Mouse (Mus musculus) CH12.LX (cell line): ENCODE measurements at regions not wholly inside any gene's neighbourhood (a gene's known extent, or its start where the extent isn't known, plus 50 kb on each side); places are given as distances from the start of the nearest gene placed in this dataset.

Experiments
- DNase-seq: peaks from one replicate; pipeline ENCODE4 v3.0.0-alpha.2; 2013; ENCODE audit errors: extremely low read depth
- H3K27ac ChIP-seq: 2 replicates; pipeline ENCODE4 v1.5.1; 2012; ENCODE audit warnings: low read depth, mild to moderate bottlenecking, control low read depth, moderate library complexity; ENCODE audit not compliant: insufficient read depth
- H3K27me3 ChIP-seq: replicated peaks from 2 replicates; pipeline ENCODE3; 2012; ENCODE audit warnings: inconsistent platforms
- H3K36me3 ChIP-seq, 2 experiments: replicated peaks in 1 of 2; 2 replicates each; pipeline versions ENCODE3 to v1.6.1; 2012; ENCODE audit warnings: inconsistent platforms in 1 of 2, low read length in 1 of 2, mild to moderate bottlenecking in 1 of 2, mixed read lengths in 1 of 2, moderate library complexity in 1 of 2; ENCODE audit not compliant: control insufficient read depth in 1 of 2, insufficient read depth in 1 of 2
- H3K4me1 ChIP-seq, 2 experiments: 2 replicates each; pipeline ENCODE4 v1.6.1; 2012; ENCODE audit warnings: inconsistent platforms in 1 of 2, moderate library complexity in 1 of 2; ENCODE audit not compliant: insufficient read depth in 2 of 2, control insufficient read depth in 1 of 2
- H3K4me2 ChIP-seq: 2 replicates; pipeline ENCODE4 v1.6.1; 2012; ENCODE audit warnings: low read depth, mild to moderate bottlenecking, control low read depth; ENCODE audit not compliant: poor library complexity, insufficient read depth, severe bottlenecking
- H3K4me3 ChIP-seq, 3 experiments: fragments of 150-350 bp in 1 of 3; sonication (generic) in 1 of 3; replicated peaks in 1 of 3; 2 replicates each; pipeline versions ENCODE3 to v1.5.1; 2011 to 2012; ENCODE audit warnings: low read depth in 2 of 3, low read length in 2 of 3, mild to moderate bottlenecking in 2 of 3, moderate library complexity in 2 of 3, control low read depth in 1 of 3, improper control_type of control experiment in 1 of 3, inconsistent platforms in 1 of 3, mixed read lengths in 1 of 3; ENCODE audit not compliant: poor library complexity in 1 of 3
- H3K79me2 ChIP-seq: replicated peaks from 2 replicates; pipeline ENCODE4 v1.6.1; 2012; ENCODE audit warnings: mild to moderate bottlenecking, moderate library complexity; ENCODE audit not compliant: control insufficient read depth, poor library complexity, insufficient read depth, severe bottlenecking; ENCODE audit errors: extremely low read depth
- H3K9ac ChIP-seq: 2 replicates; pipeline ENCODE4 v1.6.1; 2012; ENCODE audit warnings: low read depth, mild to moderate bottlenecking, control low read depth, moderate library complexity; ENCODE audit not compliant: insufficient read depth
- H3K9me3 ChIP-seq: replicated peaks from 2 replicates; pipeline ENCODE3; 2012; ENCODE audit warnings: low read length, inconsistent platforms, mixed read lengths
- CHD2 ChIP-seq: IDR thresholded peaks from 2 replicates; pipeline ENCODE4 v1.6.1; 2011; ENCODE audit warnings: low read length, improper control_type of control experiment
- CTCF ChIP-seq, 2 experiments: IDR thresholded peaks in 1 of 2; conservative IDR thresholded peaks in 1 of 2; 2 replicates each; pipeline ENCODE4 v1.5.1; 2011 to 2012; ENCODE audit warnings: low read depth in 2 of 2, low read length in 2 of 2, improper control_type of control experiment in 1 of 2, inconsistent platforms in 1 of 2, mild to moderate bottlenecking in 1 of 2, moderate library complexity in 1 of 2
- ELF1 ChIP-seq: IDR thresholded peaks from 2 replicates; pipeline ENCODE4 v1.6.1; 2014; ENCODE audit warnings: low read depth, mild to moderate bottlenecking, inconsistent platforms, low read length, improper control_type of control experiment
- EP300 ChIP-seq: IDR thresholded peaks from 2 replicates; pipeline ENCODE4 v1.6.1; 2011; ENCODE audit warnings: low read length, improper control_type of control experiment
- ETS1 ChIP-seq: conservative IDR thresholded peaks from 2 replicates; pipeline ENCODE4 v1.6.1; 2012; ENCODE audit warnings: low read depth, mild to moderate bottlenecking, inconsistent platforms, low read length, improper control_type of control experiment, moderate library complexity
- GABPA ChIP-seq: IDR thresholded peaks from 2 replicates; pipeline ENCODE4 v1.6.1; 2012; ENCODE audit warnings: low read depth, low read length, improper control_type of control experiment, inconsistent platforms; ENCODE audit not compliant: insufficient replicate concordance
- HCFC1 ChIP-seq: IDR thresholded peaks from 2 replicates; pipeline ENCODE4 v1.6.1; 2012; ENCODE audit warnings: low read depth, mild to moderate bottlenecking, inconsistent platforms, low read length, improper control_type of control experiment
- IRF4 ChIP-seq: IDR thresholded peaks from 2 replicates; pipeline ENCODE4 v1.6.1; 2014; ENCODE audit warnings: low read depth, mild to moderate bottlenecking, inconsistent platforms, low read length, improper control_type of control experiment
- JUN ChIP-seq: IDR thresholded peaks from 2 replicates; pipeline ENCODE4 v1.6.1; 2011; ENCODE audit warnings: low read depth, mild to moderate bottlenecking, low read length, improper control_type of control experiment, moderate library complexity; ENCODE audit not compliant: insufficient read depth
- JUND ChIP-seq: conservative IDR thresholded peaks from 2 replicates; pipeline ENCODE4 v1.6.1; 2011; ENCODE audit warnings: low read depth, low read length, improper control_type of control experiment
- KAT2A ChIP-seq: IDR thresholded peaks from 2 replicates; pipeline ENCODE4 v1.6.1; 2012; ENCODE audit warnings: low read length, improper control_type of control experiment, inconsistent platforms; ENCODE audit not compliant: insufficient replicate concordance
- MAFK ChIP-seq: IDR thresholded peaks from 2 replicates; pipeline ENCODE4 v1.6.1; 2011; ENCODE audit warnings: low read length, improper control_type of control experiment; ENCODE audit not compliant: insufficient replicate concordance
- MAX ChIP-seq: IDR thresholded peaks from 2 replicates; pipeline ENCODE4 v1.6.1; 2011; ENCODE audit warnings: low read length, improper control_type of control experiment
- MEF2A ChIP-seq: IDR thresholded peaks from 2 replicates; pipeline ENCODE4 v1.6.1; 2014; ENCODE audit warnings: low read depth, mild to moderate bottlenecking, inconsistent platforms, low read length, improper control_type of control experiment, borderline replicate concordance
- MXI1 ChIP-seq: IDR thresholded peaks from 2 replicates; pipeline ENCODE4 v1.6.1; 2011; ENCODE audit warnings: mild to moderate bottlenecking, low read depth, low read length, improper control_type of control experiment
- NELFE ChIP-seq: IDR thresholded peaks from 2 replicates; pipeline ENCODE4 v1.6.1; 2011; ENCODE audit warnings: low read depth, low read length, improper control_type of control experiment
- PAX5 ChIP-seq: IDR thresholded peaks from 2 replicates; pipeline ENCODE4 v1.6.1; 2012; ENCODE audit warnings: low read length, inconsistent platforms, mixed read lengths
- POLR2A ChIP-seq: IDR thresholded peaks from 2 replicates; pipeline ENCODE4 v1.6.1; 2011; ENCODE audit warnings: low read depth, mild to moderate bottlenecking, improper control_type of control experiment, low read length
- POLR2AphosphoS2 ChIP-seq: IDR thresholded peaks from 2 replicates; pipeline ENCODE4 v1.6.1; 2011; ENCODE audit warnings: low read depth, low read length, improper control_type of control experiment
- RAD21 ChIP-seq: IDR thresholded peaks from 2 replicates; pipeline ENCODE4 v1.6.1; 2011; ENCODE audit warnings: low read depth, mild to moderate bottlenecking, low read length, improper control_type of control experiment, moderate library complexity
- RCOR1 ChIP-seq: conservative IDR thresholded peaks from 2 replicates; pipeline ENCODE4 v1.6.1; 2012; ENCODE audit warnings: low read depth, mild to moderate bottlenecking, inconsistent platforms, low read length, improper control_type of control experiment
- SMC3 ChIP-seq: IDR thresholded peaks from 2 replicates; pipeline ENCODE4 v1.6.1; 2011; ENCODE audit warnings: low read depth, low read length, improper control_type of control experiment
- TBP ChIP-seq: conservative IDR thresholded peaks from 2 replicates; pipeline ENCODE4 v1.6.1; 2011; ENCODE audit warnings: low read depth, low read length, improper control_type of control experiment
- USF1 ChIP-seq: IDR thresholded peaks from 2 replicates; pipeline ENCODE4 v1.6.1; 2014; ENCODE audit warnings: low read depth, mild to moderate bottlenecking, inconsistent platforms, low read length, improper control_type of control experiment
- USF2 ChIP-seq: conservative IDR thresholded peaks from 2 replicates; pipeline ENCODE4 v1.6.1; 2011; ENCODE audit warnings: low read depth, low read length, improper control_type of control experiment
- ZC3H11A ChIP-seq: IDR thresholded peaks from 2 replicates; pipeline ENCODE4 v1.6.1; 2012; ENCODE audit warnings: low read depth, mild to moderate bottlenecking, inconsistent platforms, low read length, improper control_type of control experiment
- ZKSCAN1 ChIP-seq: IDR thresholded peaks from 2 replicates; pipeline ENCODE4 v1.6.1; 2012; ENCODE audit warnings: low read depth, inconsistent platforms, low read length, improper control_type of control experiment, borderline replicate concordance
- ZMIZ1 ChIP-seq: IDR thresholded peaks from 2 replicates; pipeline ENCODE4 v1.6.1; 2012; ENCODE audit warnings: low read depth, mild to moderate bottlenecking, inconsistent platforms, low read length, improper control_type of control experiment
- ZNF384 ChIP-seq: IDR thresholded peaks from 2 replicates; pipeline ENCODE4 v1.6.1; 2012; ENCODE audit warnings: low read depth, low read length, improper control_type of control experiment, inconsistent platforms
- dilution Hi-C: fragments of 300-500 bp; cut with MboI; formaldehyde crosslinking; loops from 2 replicates; pipeline ENCODE4 v1.14.3; 2020; ENCODE audit warnings: low sequenced_read_pairs; ENCODE audit not compliant: extremely low pct_unique_long_range_greater_than_20kb, extremely low pct_ligation_motif_present
- in situ Hi-C: fragments of 300-500 bp; cut with MboI; formaldehyde crosslinking; loops from 3 replicates; pipeline ENCODE4 v1.14.3; 2019; ENCODE audit warnings: low sequenced_read_pairs, low pct_ligation_motif_present, low pct_unique_long_range_greater_than_20kb, mixed read lengths

DNA sequence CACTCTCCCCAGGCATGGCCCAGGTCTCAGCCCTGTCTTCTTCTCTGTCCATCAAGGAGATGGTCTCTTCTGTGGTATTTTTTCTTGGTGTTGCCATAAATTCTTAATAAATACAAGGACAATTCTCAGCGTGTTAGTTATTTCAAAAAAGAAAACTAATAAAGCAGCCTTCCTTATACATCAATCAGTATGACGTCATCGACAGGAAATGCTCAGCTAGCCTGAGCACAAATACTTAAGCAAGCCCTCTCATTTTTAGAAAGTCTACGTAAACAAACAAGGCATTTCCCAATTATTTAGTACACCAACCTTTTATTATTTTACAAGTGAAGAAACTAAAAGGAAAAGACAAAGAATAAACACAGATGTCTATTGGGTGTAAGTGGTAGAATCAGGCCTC, 218.6 kb upstream of the Smim15 start:
- TF ChIP-seq USF2 (no peak), NELFE (no peak), CTCF (conservative IDR thresholded peaks at IDR 0.05 in 1 of 2, IDR thresholded peaks at IDR 0.05 in 1 of 2; ENCODE audit: low read depth in 2 of 2, low read length in 2 of 2) (no peak), ZKSCAN1 (no peak), MXI1 (no peak), ETS1 (no peak), RAD21 (no peak), POLR2AphosphoS2 (no peak), ZMIZ1 (no peak), IRF4 (no peak), ZC3H11A (no peak), GABPA (no peak), KAT2A (no peak), ZNF384 (no peak), SMC3 (no peak), TBP (no peak), EP300 (no peak)
- no peak overlapping the region for H3K4me3 ChIP-seq
- no peaks in the 10 kb centered on the region for H3K36me3 ChIP-seq
- H3K9me3 ChIP-seq = no peaks in the 10 kb centered on the region
- H3K79me2 ChIP-seq = 0 out of 2 replicates have a peak, but pooled peaks cover 2% of the 10 kb centered on the region
- H3K27me3 ChIP-seq = no peaks in the 10 kb centered on the region
- peaks cover 10 to 11% of the 10 kb centered on the region in 2 experiments for H3K4me1 ChIP-seq
- H3K4me2 ChIP-seq = no peak overlapping the region
- DNase-seq = no peak
- in situ Hi-C loops = no loop called here
- H3K27ac ChIP-seq = no peak overlapping the region
- dilution Hi-C loops = no loop called here
- H3K9ac ChIP-seq = no peak overlapping the region

DNA sequence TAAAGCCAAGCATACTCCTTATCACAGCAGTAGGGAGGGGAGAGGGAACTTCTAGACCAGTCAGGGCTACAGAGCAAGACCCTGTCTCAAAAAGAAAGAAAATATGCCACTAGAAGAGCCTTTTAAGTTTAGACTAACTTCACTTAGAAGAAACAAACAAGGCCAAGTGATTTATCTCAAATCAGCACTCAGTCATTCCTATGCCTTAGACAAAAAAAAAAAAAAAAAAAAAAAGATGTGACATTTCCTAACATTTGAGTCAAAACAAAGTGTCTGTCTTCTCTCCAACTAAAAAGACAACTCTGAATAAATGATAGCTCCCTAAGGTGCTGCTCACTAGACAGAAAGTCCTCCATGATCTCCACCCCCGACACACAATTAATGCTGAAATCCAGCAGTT, 220.9 kb upstream of the Smim15 start:
- Histone ChIP-seq H3K27me3 (no peaks in the 10 kb centered on the region), H3K36me3 (no peaks in the 10 kb centered on the region), H3K9me3 (no peaks in the 10 kb centered on the region), H3K79me2 (no peaks in the 10 kb centered on the region), H3K27ac (no peak overlapping the region), H3K4me3 (no peak overlapping the region), H3K9ac (no peak overlapping the region), H3K4me2 (no peak overlapping the region), H3K4me1 (peaks cover 7 to 10% of the 10 kb centered on the region in 2 experiments)
- TF ChIP-seq RAD21 = no peak
- TF ChIP-seq PAX5 = no peak
- no peak for TF ChIP-seq ELF1
- no peak for TF ChIP-seq ETS1
- TF ChIP-seq POLR2A = no peak
- no peak for TF ChIP-seq ZMIZ1
- TF ChIP-seq ZC3H11A = no peak
- TF ChIP-seq KAT2A = no peak
- no peak for TF ChIP-seq MEF2A
- no peak for TF ChIP-seq CHD2
- no peak for TF ChIP-seq GABPA
- TF ChIP-seq MAFK = no peak
- no peak for TF ChIP-seq MAX
- no peak for TF ChIP-seq USF1
- TF ChIP-seq RCOR1 = no peak
- TF ChIP-seq SMC3 = no peak
- no peak for TF ChIP-seq HCFC1
- TF ChIP-seq EP300 = no peak
- TF ChIP-seq JUN = no peak
- no peak for TF ChIP-seq JUND
- in situ Hi-C loops (no loop called here), dilution Hi-C loops (no loop called here)
- no peak for DNase-seq
